Mouse (Mus musculus) monocyte, adult 59 days (primary cell): ENCODE data around the gene Plekhg2. TPM values are rescaled to one million over a fixed set of nuclear protein-coding genes. Genes with fewer than 3 reads are reported as not detected.

Experiments used
- total RNA-seq, 2 experiments: library from RNA; stranded (reverse); gene quantifications; one replicate each; pipeline ENCODE4 v1.2.4; 2023

Plekhg2 gene
- 10 to 100 TPM; 38.7 to 42.8 TPM for total RNA-seq

DNA sequence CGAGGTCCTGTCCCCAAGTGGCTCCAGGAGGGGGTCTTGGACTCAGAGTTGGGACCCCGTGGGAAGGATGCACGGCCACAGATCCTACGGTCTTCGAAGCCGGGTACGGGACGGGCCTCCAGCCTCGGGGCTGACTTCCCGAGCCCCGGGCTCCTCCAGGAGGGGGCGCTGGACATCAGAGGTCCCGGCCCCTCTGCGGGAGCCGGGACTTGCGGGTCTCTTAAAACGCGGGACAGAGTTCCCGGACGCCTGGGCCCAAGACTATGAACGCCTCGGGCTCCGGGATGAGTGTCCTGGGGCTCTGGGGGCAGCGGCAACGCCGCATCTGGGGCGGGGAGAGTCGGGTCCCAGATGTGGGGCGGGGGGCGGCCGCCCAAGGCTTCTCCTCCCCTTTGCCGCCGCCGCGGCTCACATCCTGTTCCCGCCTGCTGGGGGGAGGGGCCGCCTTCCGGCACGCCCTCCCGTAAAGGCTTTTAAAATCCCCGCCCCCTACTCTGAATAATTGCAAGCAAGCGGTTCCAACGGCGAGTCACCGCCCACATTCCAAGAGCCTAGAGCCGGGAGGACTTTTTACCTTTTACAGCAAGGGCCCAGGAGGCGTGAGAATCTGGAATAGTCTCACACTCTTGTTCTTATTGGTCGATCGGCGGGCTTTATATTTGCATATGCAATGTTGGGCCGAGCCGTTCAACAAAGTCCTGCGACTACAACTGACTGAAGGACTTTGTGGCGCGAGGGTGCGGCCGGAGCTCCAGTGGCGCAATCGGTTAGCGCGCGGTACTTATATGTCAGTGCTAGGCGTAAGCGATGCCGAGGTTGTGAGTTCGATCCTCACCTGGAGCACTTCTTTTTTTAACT, at the start of gene Plekhg2:
Plekhg2 (minus strand) TSS at position 349 of the 858 bp plus-strand sequence.

DNA sequence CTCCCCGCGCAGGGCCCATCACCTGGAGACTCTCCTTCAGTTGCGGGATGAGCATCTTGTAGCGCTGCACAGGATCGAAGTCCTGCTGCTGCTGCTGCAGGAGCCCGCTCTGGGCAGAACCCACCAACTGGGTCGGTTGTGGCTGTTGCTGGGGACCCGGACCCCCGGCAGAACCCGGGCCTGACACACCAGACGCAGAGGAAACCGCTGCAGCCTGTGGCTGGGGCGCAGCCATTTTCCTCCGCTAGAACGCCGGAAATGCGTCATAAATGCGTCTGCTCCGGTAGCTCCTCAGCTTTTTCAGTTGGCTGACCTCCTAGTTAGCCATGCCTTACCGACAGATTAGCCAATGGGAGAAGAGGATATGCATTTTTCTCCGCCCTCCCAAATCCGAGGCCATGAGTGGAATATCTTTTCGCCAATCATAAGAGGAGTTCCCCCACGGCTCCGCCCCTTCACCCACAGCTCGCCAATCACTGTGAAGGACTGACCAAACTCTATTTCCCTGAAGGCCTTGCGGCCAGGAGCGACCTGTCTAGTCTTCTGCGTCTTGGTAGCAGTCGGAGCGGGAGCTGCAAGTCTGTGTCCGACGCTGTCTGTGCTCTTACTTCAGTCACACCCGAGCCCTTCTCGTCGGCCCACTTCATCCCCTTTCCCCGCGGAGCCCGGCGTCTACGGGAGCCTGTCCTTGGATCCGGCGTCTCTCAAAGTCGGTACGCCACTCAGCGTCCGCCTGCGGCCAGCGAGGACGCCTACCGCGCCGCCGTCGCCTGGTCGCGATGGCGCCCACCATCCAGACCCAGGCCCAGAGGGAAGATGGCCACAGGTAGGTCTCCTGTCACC, 20.3 kb upstream of the Plekhg2 start, which contains the start of the genes Med29 and Paf1:
Med29 (minus strand) TSS at position 280 of the 843 bp plus-strand sequence.
Paf1 (plus strand) TSS at position 523 of the 843 bp plus-strand sequence.

DNA sequence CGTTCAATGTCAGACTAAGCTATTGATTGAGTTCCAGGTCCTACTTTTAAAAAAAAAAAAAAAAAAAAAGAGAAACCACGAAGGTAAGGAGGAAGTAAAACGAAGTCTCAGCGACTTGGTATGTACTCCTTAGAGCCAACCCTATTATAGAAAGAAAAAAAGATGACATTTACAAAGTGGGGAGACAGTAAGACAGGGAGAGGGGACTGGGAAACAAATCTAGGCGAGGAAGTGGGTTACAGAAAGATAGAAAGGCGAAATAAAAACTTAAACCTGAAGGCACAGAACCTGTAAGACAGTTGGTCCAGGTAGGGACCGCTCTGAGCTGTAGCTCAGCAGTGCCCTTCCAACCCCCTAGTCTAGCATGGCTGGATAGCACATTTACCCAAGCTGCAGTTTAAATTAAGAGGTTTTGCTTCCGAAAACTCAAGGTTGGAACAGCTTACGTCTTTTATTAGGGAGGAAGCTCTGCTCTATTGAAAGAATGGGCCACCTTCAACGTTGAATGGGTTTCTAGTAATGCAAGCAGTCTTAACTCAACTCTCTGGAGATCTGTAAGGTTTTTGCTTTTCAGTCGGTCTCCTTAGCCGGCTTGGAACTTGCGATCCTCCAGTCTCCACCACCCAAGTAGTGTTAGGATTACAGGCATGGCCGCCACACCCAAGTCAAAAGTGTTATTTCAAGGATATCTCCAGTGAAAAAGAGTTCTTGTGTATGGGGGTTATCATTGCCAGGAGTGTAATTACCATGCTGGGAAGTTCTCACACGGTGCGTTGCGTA, 8.0 kb upstream of the Plekhg2 start, which contains the start of gene Zfp36:
Zfp36 (minus strand) TSS at position 17 of the 780 bp plus-strand sequence.

GRCm38 (mm10) chr7:28350155-28350883, 22.1 kb downstream of the Plekhg2 start, which contains the start of gene Rps16:
TSS of gene Rps16 (plus strand) at chr7:28350652.

DNA sequence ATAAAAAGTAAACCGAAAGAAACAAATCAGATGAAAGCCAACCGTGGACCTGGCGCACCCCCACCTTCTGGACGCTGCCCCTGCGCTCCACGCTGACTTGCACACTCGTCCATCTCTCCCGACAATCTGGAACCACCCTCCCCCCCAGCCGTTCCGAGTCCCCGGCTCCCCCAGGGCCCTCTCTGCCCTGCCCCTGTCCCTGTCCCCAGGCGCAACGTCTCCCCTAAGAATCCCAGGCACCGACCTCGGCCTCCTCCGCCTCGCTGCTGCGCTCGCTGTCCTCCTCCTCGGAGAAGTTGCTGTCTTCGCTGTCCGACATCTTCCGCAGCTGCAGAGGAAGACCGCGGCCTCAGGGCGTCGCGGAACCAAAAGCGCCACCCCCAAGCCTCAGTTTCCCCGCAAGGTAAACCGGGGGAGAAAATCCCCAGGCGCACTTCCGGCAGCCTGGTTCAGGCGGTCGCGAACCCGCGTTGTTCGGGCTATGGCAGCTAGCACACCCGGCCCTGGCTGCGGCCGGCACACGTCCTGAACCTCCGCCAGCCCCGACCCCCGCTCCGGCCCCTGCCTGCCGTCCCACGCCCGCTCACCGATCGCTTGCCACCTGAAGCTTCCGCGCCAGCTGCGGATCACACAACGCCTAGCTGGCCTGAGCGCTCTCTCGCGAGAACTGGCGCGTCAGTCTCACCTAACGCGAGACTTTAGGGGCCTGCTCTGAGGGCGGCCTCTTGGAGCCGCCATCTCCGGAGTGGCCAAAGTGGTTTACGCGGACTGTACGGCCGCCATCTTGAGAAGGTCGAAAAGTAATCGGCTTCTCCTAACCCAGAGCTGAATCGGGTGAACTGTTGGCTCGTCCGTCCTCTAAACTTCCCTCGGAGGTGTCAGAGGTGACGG, 34.0 kb downstream of the Plekhg2 start, which contains the start of gene Supt5:
Supt5 (minus strand) TSS at position 639 of the 891 bp plus-strand sequence.

DNA sequence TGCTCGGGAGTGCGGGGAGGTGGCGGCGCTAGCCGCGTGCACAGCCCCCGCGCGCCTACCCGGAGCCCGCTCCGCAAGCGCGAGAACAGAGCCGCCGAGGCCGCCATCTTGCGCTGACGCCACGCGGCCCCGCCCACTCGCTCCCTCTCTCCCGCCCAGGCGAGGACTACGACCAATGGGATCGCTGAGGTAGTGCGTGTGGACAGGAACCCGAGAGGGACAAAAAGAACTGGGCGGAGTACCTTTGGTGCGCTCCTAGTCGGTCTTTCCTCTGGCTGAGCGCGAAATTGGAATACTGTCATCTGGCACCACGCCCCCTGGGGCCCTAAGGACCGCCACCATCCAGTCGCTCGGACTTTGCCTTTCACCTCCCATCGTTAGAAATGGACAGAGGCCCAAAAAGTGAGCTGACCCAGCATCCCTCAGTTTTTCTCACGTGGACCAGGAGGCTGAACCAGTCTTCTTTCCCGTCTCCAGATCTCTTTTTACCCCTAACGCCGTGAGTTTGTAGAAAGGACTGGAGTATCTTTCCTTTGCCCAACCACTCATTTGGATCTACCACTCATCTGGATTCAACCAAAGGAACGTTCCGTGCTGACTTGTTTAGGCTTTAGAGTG, 60.4 kb downstream of the Plekhg2 start, which contains the start of gene Timm50:
Timm50 (minus strand) TSS at position 147 of the 618 bp plus-strand sequence.

Other genes starting within 250 kb of the Plekhg2 start
- not detected for gene 9530053A07Rik, start 243.1 kb downstream of the Plekhg2 start, total RNA-seq
- gene Fbl, start 202.9 kb downstream of the Plekhg2 start, total RNA-seq, result 100 to 1,000 TPM; 127 to 139 TPM
- 10 to 100 TPM; 14.8 to 15.4 TPM for gene Dyrk1b, start 193.1 kb downstream of the Plekhg2 start, total RNA-seq
- gene Eid2, start 104.7 kb downstream of the Plekhg2 start, total RNA-seq, result 1 to 10 TPM; 1.6 to 2.3 TPM
- gene Eid2b, start 94.9 kb downstream of the Plekhg2 start, total RNA-seq, result 1 to 10 TPM; 6.0 to 7.1 TPM
- gene Selenov, start 81.4 kb downstream of the Plekhg2 start, total RNA-seq, result not detected
- gene Dll3, start 70.4 kb downstream of the Plekhg2 start, total RNA-seq, result not detected
- 10 to 100 TPM; 28.9 to 29.0 TPM for gene Timm50, start 60.5 kb downstream of the Plekhg2 start, total RNA-seq
- 100 to 1,000 TPM; 118 to 123 TPM for gene Supt5, start 33.9 kb downstream of the Plekhg2 start, total RNA-seq
- gene Rps16, start 21.9 kb downstream of the Plekhg2 start, total RNA-seq, result 1,000 to 10,000 TPM; 1,784 to 1,904 TPM
- 1,000 to 10,000 TPM; 3,101 to 3,326 TPM for gene Zfp36, start 7.7 kb upstream of the Plekhg2 start, total RNA-seq
- gene Med29, start 20.1 kb upstream of the Plekhg2 start, total RNA-seq, result 10 to 100 TPM; 15.0 to 18.4 TPM
- 100 to 1,000 TPM; 153 to 188 TPM for gene Paf1, start 20.4 kb upstream of the Plekhg2 start, total RNA-seq
- gene Gmfg, start 64.8 kb upstream of the Plekhg2 start, total RNA-seq, result 100 to 1,000 TPM; 265 to 280 TPM
- gene Lrfn1, start 79.4 kb upstream of the Plekhg2 start, total RNA-seq, result 10 to 100 TPM; 10.6 to 17.6 TPM
- not detected for gene Ifnl2, start 137.9 kb upstream of the Plekhg2 start, total RNA-seq
- not detected for gene Ifnl3, start 150.2 kb upstream of the Plekhg2 start, total RNA-seq
- not detected for gene Sycn, start 168.3 kb upstream of the Plekhg2 start, total RNA-seq
- 1 to 10 TPM; 1.5 to 2.3 TPM for gene Nccrp1, start 174.7 kb upstream of the Plekhg2 start, total RNA-seq
- gene Samd4b, start 225.5 kb upstream of the Plekhg2 start, total RNA-seq, result 10 to 100 TPM; 59.5 to 62.7 TPM
- 10 to 100 TPM; 30.1 to 35.2 TPM for gene Pak4, start 225.6 kb upstream of the Plekhg2 start, total RNA-seq